Mouse (Mus musculus) thymus, postnatal 10 days (tissue): ENCODE data around the gene Spata1.

Experiments used
- DNase-seq, 2 experiments: peaks; one replicate each; pipeline ENCODE4 v3.0.0; 2021; ENCODE audit warnings: low spot score in 2 of 2

Spata1 gene

GRCm38 (mm10) chr3:146419992-146420537, 79.5 kb downstream of the Spata1 start:
- no peak for DNase-seq

- DNase-seq, result no peak
Measured at GRCm38 (mm10) chr3:146419534-146419933, 80.0 kb downstream of the Spata1 start.

- no peak for DNase-seq
Measured at GRCm38 (mm10) chr3:146418901-146419300, 80.7 kb downstream of the Spata1 start.

- DNase-seq, result no peak
Measured at GRCm38 (mm10) chr3:146417873-146418272, 81.7 kb downstream of the Spata1 start.

- no peak for DNase-seq
Measured at GRCm38 (mm10) chr3:146414555-146414954, 85.0 kb downstream of the Spata1 start.

GRCm38 (mm10) chr3:146413992-146414391, 85.6 kb downstream of the Spata1 start:
- no peak for DNase-seq

GRCm38 (mm10) chr3:146413016-146413415, 86.5 kb downstream of the Spata1 start:
- DNase-seq, result no peak

- DNase-seq, result no peak
Measured at GRCm38 (mm10) chr3:146412480-146412879, 87.1 kb downstream of the Spata1 start.

GRCm38 (mm10) chr3:146412008-146412407, 87.5 kb downstream of the Spata1 start:
- DNase-seq, result no peak

GRCm38 (mm10) chr3:146410114-146410513, 89.4 kb downstream of the Spata1 start:
- no peak for DNase-seq
